Mouse (Mus musculus) hindbrain, embryonic 10.5 days (tissue): ENCODE measurements around the gene Hes1. TPM values are rescaled to one million over a fixed set of nuclear protein-coding genes. Genes with fewer than 3 reads are reported as not detected.

Source experiments
- DNase-seq: peaks from one replicate; pipeline ENCODE4 v3.0.0-alpha.2; 2017; ENCODE audit warnings: low spot score
- H3K27ac ChIP-seq: fragments of 300-500 bp; sonication (generic); 2 replicates; pipeline ENCODE4 v1.5.1; 2016; ENCODE audit warnings: mild to moderate bottlenecking, moderate library complexity
- H3K27me3 ChIP-seq: fragments of 300-500 bp; sonication (generic); 2 replicates; pipeline ENCODE4 v1.6.1; 2016; ENCODE audit warnings: mild to moderate bottlenecking; ENCODE audit not compliant: poor library complexity, insufficient read depth, severe bottlenecking
- H3K36me3 ChIP-seq: fragments of 300-500 bp; sonication (generic); 2 replicates; pipeline ENCODE4 v1.6.1; 2016; ENCODE audit warnings: mild to moderate bottlenecking, moderate library complexity
- H3K4me1 ChIP-seq: fragments of 300-500 bp; sonication (generic); replicated peaks from 2 replicates; pipeline ENCODE4 v1.6.1; 2016; ENCODE audit warnings: mild to moderate bottlenecking
- H3K4me3 ChIP-seq: fragments of 300-500 bp; sonication (generic); 2 replicates; pipeline ENCODE4 v1.5.1; 2016; ENCODE audit warnings: mild to moderate bottlenecking, moderate library complexity
- H3K9me3 ChIP-seq: fragments of 300-500 bp; sonication (generic); 2 replicates; pipeline ENCODE4 v1.6.1; 2016; ENCODE audit warnings: mild to moderate bottlenecking, moderate library complexity
- WGBS: fragments of 180-500 bp; shearing (Covaris S2); methylation state at CpG from one replicate; pipeline ENCODE4 v1.1.7; 2016; 5-methylcytosine and 5-hydroxymethylcytosine counted together
- polyA plus RNA-seq: library from polyadenylated mRNA; unstranded; fragments of >200 nt; fragmentation: Nextera tagmentation; extraction: Ambion mirVana; gene quantifications from 2 replicates; pipeline ENCODE4 v1.2.1, GENCODE M21; 2016

The Hes1 gene
- polyA plus RNA-seq, 1 experiment from 2014 or later = 31.9 TPM

DNA sequence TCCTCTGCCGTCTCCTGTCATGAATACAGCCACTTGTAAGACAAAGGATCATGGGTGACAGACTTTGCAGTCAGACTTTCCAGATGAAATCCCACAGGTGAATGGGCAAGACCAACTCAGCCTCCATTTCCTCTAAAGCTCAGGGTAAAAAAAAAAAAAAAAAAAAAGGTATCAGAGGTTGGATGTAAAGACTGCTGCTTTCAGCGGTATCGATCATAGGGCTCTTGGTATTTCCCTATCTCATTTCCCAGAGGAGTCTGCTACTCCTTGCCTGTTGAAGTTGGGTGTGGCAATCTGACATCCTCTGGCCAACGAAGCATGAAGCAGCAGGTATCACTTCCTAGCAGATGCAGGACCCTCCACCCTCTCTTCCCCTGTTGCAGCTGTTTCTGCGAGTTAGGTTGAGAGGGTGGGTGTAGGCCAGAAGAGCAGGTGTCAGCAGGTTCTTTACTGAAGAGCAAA is 29.2 kb upstream of the Hes1 start:
- Histone ChIP-seq H3K4me1 (peaks cover 41% of the 10 kb centered on the region), H3K27me3 (peaks cover 78% of the 10 kb centered on the region), H3K9me3 (no peaks in the 10 kb centered on the region), H3K27ac (no peak overlapping the region), H3K36me3 (no peaks in the 10 kb centered on the region), H3K4me3 (no peak overlapping the region)
- WGBS = 72% methylated on average over 5 of the region's 5 CpGs
- DNase-seq = no peak

DNA sequence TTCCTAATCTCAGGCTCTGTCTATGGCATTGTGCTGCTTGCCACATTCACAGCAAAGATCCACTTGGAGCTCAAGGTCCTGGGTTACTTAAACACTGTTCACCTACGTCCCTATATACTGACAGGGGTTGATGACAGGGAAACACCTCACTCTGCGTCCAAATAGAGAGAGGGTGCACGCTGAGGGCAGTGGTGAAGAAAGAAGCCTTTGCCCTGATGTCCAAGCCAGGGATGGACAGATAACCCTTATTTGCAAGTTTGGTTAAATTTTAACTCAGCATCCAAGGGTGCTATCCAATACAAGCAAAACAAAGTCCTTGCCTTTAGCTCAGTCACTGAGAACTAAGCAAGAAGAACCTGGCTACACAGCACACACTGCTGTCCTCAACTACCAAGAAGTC is 28.1 kb upstream of the Hes1 start:
- 85% methylated on average over 3 of the region's 3 CpGs for WGBS
- peaks cover 87% of the 10 kb centered on the region for H3K27me3 ChIP-seq
- no peak overlapping the region for H3K4me3 ChIP-seq
- DNase-seq = no peak
- H3K9me3 ChIP-seq = no peaks in the 10 kb centered on the region
- no peaks in the 10 kb centered on the region for H3K36me3 ChIP-seq
- H3K4me1 ChIP-seq = peaks cover 40% of the 10 kb centered on the region
- H3K27ac ChIP-seq = no peak overlapping the region

- peaks cover 36% of the 10 kb centered on the region for H3K4me1 ChIP-seq
- H3K4me3 ChIP-seq = no peak overlapping the region; the same call in 1 of the 2 replicates
- WGBS = 6% methylated on average over 16 of the region's 17 CpGs
- H3K27ac ChIP-seq = 0 out of 2 replicates have a peak overlapping the region, but pooled peaks have one; percentile 35
- H3K27me3 ChIP-seq = peaks cover 83% of the 10 kb centered on the region
- no peaks in the 10 kb centered on the region for H3K9me3 ChIP-seq
- H3K36me3 ChIP-seq = no peaks in the 10 kb centered on the region
- DNase-seq = no peak
These were observed 25.3 kb upstream of the Hes1 start for GRCm38 (mm10) chr16:30038663-30039593.

- Histone ChIP-seq H3K27ac (no peak overlapping the region), H3K9me3 (no peaks in the 10 kb centered on the region), H3K4me1 (peaks cover 27% of the 10 kb centered on the region), H3K27me3 (peaks cover 80% of the 10 kb centered on the region), H3K4me3 (no peak overlapping the region), H3K36me3 (no peaks in the 10 kb centered on the region)
- no peak for DNase-seq
- 71% methylated on average over 2 of the region's 2 CpGs for WGBS
These were observed 24.3 kb upstream of the Hes1 start for GRCm38 (mm10) chr16:30039841-30040240.

DNA sequence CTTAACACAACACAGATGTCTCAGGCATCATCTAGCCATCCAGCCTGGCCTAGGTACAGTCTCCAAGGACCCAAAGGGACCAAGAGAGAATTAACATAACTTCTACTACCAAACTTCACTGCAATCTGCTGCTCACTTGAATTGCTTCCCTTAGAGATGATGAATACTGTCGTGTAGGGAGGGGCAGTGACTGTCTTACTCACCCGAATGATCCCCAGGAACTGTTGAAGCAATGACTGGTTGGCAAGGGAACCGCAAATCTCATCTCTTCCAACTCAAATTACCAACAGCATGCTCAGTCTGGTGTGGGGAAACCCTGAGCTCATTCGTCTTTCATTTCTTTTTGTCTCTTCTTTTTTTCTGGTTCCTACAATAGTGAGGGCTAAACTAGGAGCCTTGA is 21.3 kb upstream of the Hes1 start:
- Histone ChIP-seq H3K4me3 (no peak overlapping the region), H3K27me3 (peaks cover 80% of the 10 kb centered on the region), H3K36me3 (no peaks in the 10 kb centered on the region), H3K27ac (no peak overlapping the region), H3K4me1 (peaks cover 29% of the 10 kb centered on the region), H3K9me3 (no peaks in the 10 kb centered on the region)
- 76% methylated on average over 4 of the region's 4 CpGs for WGBS
- no peak for DNase-seq

- WGBS = 39% methylated on average over 5 of the region's 5 CpGs
- Histone ChIP-seq H3K36me3 (no peaks in the 10 kb centered on the region), H3K4me1 (0 out of 2 replicates have a peak, but pooled peaks cover 6% of the 10 kb centered on the region), H3K9me3 (no peaks in the 10 kb centered on the region), H3K27me3 (peaks cover 63% of the 10 kb centered on the region), H3K4me3 (no peak overlapping the region), H3K27ac (no peak overlapping the region)
- no peak for DNase-seq
These were observed 18.6 kb upstream of the Hes1 start for GRCm38 (mm10) chr16:30045615-30046014.

DNA sequence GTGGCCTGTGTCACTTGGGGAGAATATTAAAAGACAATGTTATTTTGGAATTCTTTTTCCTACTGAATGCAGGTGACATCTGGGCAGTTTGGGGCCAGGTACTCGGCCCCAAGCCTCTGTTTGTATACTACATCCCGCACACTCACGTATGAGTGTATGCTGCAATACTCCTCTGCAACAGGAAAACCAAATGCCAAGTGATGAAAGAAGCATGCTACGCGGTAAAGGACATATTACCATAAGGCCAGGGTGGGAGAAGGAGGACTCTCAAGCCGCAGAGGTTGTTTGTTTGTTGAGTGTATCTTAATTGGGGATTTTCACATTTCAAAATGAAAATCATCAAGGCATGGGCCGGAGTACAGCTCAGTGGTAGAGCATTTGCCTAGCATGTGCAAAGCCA is 17.2 kb upstream of the Hes1 start:
- H3K27me3 ChIP-seq = peaks cover 63% of the 10 kb centered on the region
- no peak for DNase-seq

GRCm38 (mm10) chr16:30047421-30047831 is 16.8 kb upstream of the Hes1 start:
- Histone ChIP-seq H3K36me3 (no peaks in the 10 kb centered on the region), H3K27me3 (peaks cover 64% of the 10 kb centered on the region), H3K27ac (no peak overlapping the region), H3K4me1 (peaks cover 9% of the 10 kb centered on the region), H3K9me3 (no peaks in the 10 kb centered on the region), H3K4me3 (no peak overlapping the region)
- no peak for DNase-seq
- 52% methylated on average over 11 of the region's 11 CpGs for WGBS

More for the DNA sequence above, 17.2 kb upstream of the Hes1 start:
- H3K4me1 ChIP-seq = 0 out of 2 replicates have a peak, but pooled peaks cover 6% of the 10 kb centered on the region
- no peak overlapping the region for H3K27ac ChIP-seq
- H3K9me3 ChIP-seq = no peaks in the 10 kb centered on the region
- no peak overlapping the region for H3K4me3 ChIP-seq
- H3K36me3 ChIP-seq = no peaks in the 10 kb centered on the region
- 83% methylated on average over 7 of the region's 7 CpGs for WGBS

DNA sequence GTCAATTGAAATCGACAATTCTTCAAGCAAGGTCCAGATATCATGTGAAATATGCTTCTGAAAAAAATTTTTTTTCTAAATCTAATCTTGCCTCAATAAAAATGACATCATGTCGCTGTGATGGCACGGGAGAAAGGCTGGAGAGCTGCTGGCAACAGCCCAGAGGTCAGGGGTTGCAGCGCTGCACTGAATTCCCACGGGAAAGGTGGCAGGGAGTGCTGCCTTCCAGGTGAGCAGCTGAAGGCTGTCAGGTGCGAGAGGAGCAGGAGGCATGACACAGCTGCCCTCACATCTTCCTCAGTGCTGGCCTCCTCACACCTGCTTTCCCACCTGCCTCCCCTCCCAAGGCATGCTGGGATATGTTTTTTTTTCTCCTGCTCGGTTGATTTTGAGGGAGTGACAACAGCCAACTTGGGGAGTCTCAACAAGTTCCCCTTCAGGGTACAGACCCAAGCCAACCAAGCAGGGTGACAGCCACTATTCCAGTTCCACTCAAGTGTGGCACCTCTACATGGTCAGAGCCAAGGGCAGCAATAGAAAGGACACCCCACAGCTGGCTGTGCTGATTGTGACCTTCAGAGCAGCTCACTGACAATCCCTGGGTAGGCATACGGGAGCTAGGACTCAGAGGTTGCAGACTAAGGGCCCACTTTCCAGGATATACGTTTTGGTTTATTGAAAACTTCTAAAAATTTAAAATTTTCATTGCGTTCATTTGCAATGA is 13.3 kb upstream of the Hes1 start:
- no peaks in the 10 kb centered on the region for H3K36me3 ChIP-seq
- no peak for DNase-seq
- 74% methylated on average over 10 of the region's 10 CpGs for WGBS
- H3K27ac ChIP-seq = no peak overlapping the region
- H3K9me3 ChIP-seq = no peaks in the 10 kb centered on the region
- peaks cover 70% of the 10 kb centered on the region for H3K27me3 ChIP-seq
- no peak overlapping the region for H3K4me3 ChIP-seq
- H3K4me1 ChIP-seq = peaks cover 15% of the 10 kb centered on the region

GRCm38 (mm10) chr16:30052271-30052670 is 11.9 kb upstream of the Hes1 start:
- H3K4me1 ChIP-seq = peaks cover 14% of the 10 kb centered on the region
- no peak overlapping the region for H3K4me3 ChIP-seq
- H3K27me3 ChIP-seq = peaks cover 69% of the 10 kb centered on the region
- 62% methylated on average over 2 of the region's 2 CpGs for WGBS
- H3K27ac ChIP-seq = no peak overlapping the region
- H3K36me3 ChIP-seq = no peaks in the 10 kb centered on the region
- H3K9me3 ChIP-seq = no peaks in the 10 kb centered on the region
- DNase-seq = no peak

DNA sequence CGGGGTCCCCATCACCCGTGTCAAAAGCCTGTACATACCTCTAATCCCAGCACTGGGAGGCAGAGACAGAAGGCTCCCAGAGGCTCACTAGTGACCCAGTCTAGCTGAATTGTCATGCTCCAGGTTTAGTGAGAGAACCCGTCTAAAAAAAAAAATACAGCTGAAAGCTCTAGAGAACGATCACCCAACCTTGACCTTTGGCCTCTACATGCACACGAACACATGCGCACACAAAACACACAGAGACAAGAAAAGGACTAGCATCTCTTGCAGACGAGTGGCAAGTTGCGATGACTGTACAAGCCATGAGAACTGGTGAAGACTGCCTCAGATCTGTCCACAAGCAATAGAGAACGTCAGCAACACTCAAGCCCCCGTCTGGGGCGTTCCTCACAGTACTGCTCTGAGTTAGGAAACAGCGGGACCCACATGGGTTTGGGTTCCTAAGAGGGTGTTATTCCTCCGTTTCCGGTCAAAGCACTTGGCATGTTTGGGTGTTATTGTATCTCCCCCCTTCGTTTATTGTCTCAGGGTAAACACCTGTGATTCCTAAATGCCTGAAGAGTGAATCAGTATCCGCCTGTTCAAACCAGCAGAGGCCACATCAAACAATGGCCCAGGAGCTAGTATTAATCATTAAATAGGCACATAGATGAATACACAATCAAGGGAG is 11.2 kb upstream of the Hes1 start:
- 73% methylated on average over 16 of the region's 16 CpGs for WGBS
- no peak for DNase-seq
- no peaks in the 10 kb centered on the region for H3K9me3 ChIP-seq
- peaks cover 69% of the 10 kb centered on the region for H3K27me3 ChIP-seq
- H3K27ac ChIP-seq = no peak overlapping the region
- H3K36me3 ChIP-seq = no peaks in the 10 kb centered on the region
- H3K4me1 ChIP-seq = peaks cover 8% of the 10 kb centered on the region
- no peak overlapping the region for H3K4me3 ChIP-seq

DNA sequence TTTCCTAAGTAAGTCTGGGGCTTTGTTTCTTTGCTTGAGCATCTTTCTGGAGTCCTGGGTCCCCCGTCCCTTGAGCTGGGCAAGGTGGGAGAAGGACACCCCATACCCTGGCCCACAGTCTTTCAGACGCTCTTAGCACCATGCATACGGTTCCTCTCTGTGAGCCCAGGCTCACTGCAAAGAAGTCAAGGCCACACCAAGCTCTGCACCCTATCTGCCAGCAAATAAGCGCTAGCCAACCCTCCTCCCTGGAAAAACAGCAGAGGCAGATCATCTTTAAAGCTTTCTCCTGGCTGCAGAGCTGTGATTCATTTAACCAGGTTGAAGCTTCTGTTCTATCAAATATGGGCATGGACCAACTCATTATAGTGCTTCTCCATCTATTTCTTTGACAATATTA is 9.6 kb upstream of the Hes1 start:
- H3K27ac ChIP-seq = no peak overlapping the region
- H3K27me3 ChIP-seq = peaks cover 76% of the 10 kb centered on the region
- WGBS = 74% methylated on average over 4 of the region's 4 CpGs
- no peak overlapping the region for H3K4me3 ChIP-seq
- no peak for DNase-seq
- H3K4me1 ChIP-seq = peaks cover 15% of the 10 kb centered on the region
- no peaks in the 10 kb centered on the region for H3K36me3 ChIP-seq
- no peaks in the 10 kb centered on the region for H3K9me3 ChIP-seq
